Mouse (Mus musculus) forebrain, postnatal 0 days (tissue): Measurements from ENCODE around the gene Pepd. TPM values are rescaled to one million over a fixed set of nuclear protein-coding genes. Genes with fewer than 3 reads are reported as not detected.

Source experiments
- ATAC-seq: fragments of 200-750 bp; cut with Nextera tagmentation; 2 replicates; pipeline ENCODE4 v1.8.0; 2017; ENCODE audit warnings: mild to moderate bottlenecking, moderate library complexity
- DNase-seq: peaks from one replicate; pipeline ENCODE4 v3.0.0-alpha.2; 2015
- H3K27ac ChIP-seq: fragments of 300-500 bp; sonication (generic); 2 replicates; pipeline ENCODE4 v1.5.1; 2014; ENCODE audit warnings: low read depth, mild to moderate bottlenecking, antibody characterized with exemption, low read length, moderate library complexity, mixed read lengths
- H3K27me3 ChIP-seq: fragments of 300-500 bp; sonication (generic); 2 replicates; pipeline ENCODE4 v1.6.1; 2014; ENCODE audit warnings: mild to moderate bottlenecking, low read length, mixed read lengths; ENCODE audit not compliant: insufficient read depth
- H3K36me3 ChIP-seq: fragments of 300-500 bp; sonication (generic); 2 replicates; pipeline ENCODE4 v1.6.1; 2014; ENCODE audit warnings: mild to moderate bottlenecking, moderate library complexity; ENCODE audit not compliant: insufficient read depth
- H3K4me1 ChIP-seq: fragments of 300-500 bp; sonication (generic); 2 replicates; pipeline ENCODE4 v1.6.1; 2014; ENCODE audit warnings: antibody characterized with exemption; ENCODE audit not compliant: insufficient read depth
- H3K4me2 ChIP-seq: fragments of 300-500 bp; sonication (generic); 2 replicates; pipeline ENCODE4 v1.6.1; 2014; ENCODE audit warnings: low read depth, mild to moderate bottlenecking, moderate library complexity
- H3K4me3 ChIP-seq: fragments of 300-500 bp; sonication (generic); 2 replicates; pipeline ENCODE4 v1.5.1; 2014; ENCODE audit warnings: low read depth, low read length, mixed read lengths
- H3K9ac ChIP-seq: fragments of 300-500 bp; sonication (generic); 2 replicates; pipeline ENCODE4 v1.6.1; 2014; ENCODE audit warnings: mild to moderate bottlenecking
- H3K9me3 ChIP-seq: fragments of 300-500 bp; sonication (generic); 2 replicates; pipeline ENCODE4 v1.6.1; 2016; ENCODE audit warnings: low read length
- CTCF ChIP-seq: sonication (generic); IDR thresholded peaks from 2 replicates; pipeline ENCODE4 v1.5.1; 2016; ENCODE audit warnings: antibody characterized with exemption, control low read depth, low read depth
- WGBS: fragments of 180-500 bp; shearing (Covaris S2); extraction: QIAGEN DNeasy Blood & Tissue Kit; methylation state at CpG from one replicate; pipeline ENCODE4 v1.1.7; 2014; 5-methylcytosine and 5-hydroxymethylcytosine counted together
- polyA plus RNA-seq: library from polyadenylated mRNA; unstranded; fragments of >200 nt; fragmentation: Nextera tagmentation; extraction: Ambion mirVana; gene quantifications from 2 replicates; pipeline ENCODE4 v1.2.1, GENCODE M21; 2015
- total RNA-seq: library from RNA; depleted of rRNA; stranded (reverse); fragments of >200 nt; gene quantifications from 2 replicates; pipeline ENCODE4 v1.2.3, GENCODE M21; 2014

The Pepd gene
- total and polyA plus RNA-seq, 2 experiments from 2014 or later = 41.2 to 60.4 TPM

DNA sequence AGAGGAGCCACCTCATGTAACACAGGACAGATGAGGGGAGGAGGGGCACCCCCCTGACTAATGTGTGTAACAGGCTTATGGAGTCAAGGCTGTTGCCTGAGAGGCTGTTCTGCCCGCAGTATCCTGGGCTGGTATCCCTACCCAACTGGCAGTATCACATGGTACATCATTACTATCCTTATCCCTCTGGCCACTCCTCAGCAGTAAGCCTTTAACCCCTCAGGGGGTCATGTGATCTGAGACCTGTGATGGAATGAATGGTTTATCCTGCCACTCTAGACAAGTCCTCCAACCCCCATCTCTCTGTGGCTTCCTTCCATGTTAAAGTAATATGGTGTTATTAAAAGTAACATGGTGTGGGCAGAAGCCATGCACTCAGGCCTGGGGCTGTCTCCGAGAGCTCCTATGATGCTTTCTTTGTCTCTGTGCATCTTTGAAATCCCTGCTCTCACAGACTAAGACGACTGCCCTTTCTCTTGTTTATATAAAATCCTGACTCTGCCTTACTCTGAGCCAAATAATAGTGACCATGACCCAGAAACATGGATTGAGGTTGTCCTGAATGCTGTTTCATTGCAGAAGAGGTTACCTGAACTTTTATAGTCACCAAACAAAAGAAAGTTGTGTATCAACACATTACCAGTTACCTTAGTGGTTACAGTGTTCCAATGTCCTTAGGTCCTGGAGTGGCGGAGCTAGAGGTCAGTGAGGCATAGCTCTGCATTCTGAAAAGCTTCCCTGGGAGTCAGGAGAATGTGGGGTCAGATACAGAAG lies 71.7 kb downstream of the Pepd start:
- no peak overlapping the region for H3K4me2 ChIP-seq
- WGBS = 75% methylated on average over 4 of the region's 4 CpGs
- no peaks in the 10 kb centered on the region for H3K36me3 ChIP-seq
- H3K4me3 ChIP-seq = no peak overlapping the region
- no peaks in the 10 kb centered on the region for H3K27me3 ChIP-seq
- no peak for TF ChIP-seq CTCF
- ATAC-seq (no peak), DNase-seq (no peak)
- no peak overlapping the region for H3K9ac ChIP-seq
- H3K27ac ChIP-seq = no peak overlapping the region
- H3K9me3 ChIP-seq = no peaks in the 10 kb centered on the region
- H3K4me1 ChIP-seq = no peaks in the 10 kb centered on the region

DNA sequence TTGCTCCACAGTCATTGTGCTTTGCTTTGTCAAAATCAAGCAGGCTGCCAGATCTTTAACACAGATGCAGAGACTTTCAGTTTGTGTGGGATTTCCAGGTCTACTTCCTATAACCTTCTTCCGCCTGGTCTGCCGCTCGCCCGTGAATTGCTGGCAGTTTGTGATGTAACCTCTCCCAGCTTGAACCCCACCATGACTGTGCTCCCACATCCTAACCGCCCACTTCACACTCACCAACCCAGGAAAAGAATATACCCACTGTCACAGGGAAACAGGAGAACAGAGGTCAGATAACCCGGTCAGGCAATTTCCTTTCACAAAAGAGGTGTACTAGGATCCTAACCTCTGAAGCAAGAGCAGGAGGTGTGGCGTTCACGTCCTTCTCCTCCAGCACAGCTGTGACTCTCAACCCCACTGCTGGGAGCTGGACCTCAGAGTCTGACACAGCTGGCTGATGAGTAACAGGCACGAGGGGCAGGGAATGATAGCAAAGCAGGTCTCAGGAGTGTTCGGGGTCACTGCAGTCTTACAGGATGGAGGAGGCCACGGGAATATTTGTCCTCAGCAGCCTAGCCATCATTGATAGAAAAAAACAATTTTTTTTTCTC lies 72.5 kb downstream of the Pepd start:
- ATAC-seq (no peak), DNase-seq (no peak)
- H3K9me3 ChIP-seq = no peaks in the 10 kb centered on the region
- H3K9ac ChIP-seq = no peak overlapping the region
- H3K36me3 ChIP-seq = no peaks in the 10 kb centered on the region
- no peak overlapping the region for H3K4me3 ChIP-seq
- WGBS = 84% methylated on average over 11 of the region's 11 CpGs
- H3K4me1 ChIP-seq = no peaks in the 10 kb centered on the region
- H3K27ac ChIP-seq = no peak overlapping the region
- no peak for TF ChIP-seq CTCF
- H3K4me2 ChIP-seq = no peak overlapping the region
- H3K27me3 ChIP-seq = no peaks in the 10 kb centered on the region

DNA sequence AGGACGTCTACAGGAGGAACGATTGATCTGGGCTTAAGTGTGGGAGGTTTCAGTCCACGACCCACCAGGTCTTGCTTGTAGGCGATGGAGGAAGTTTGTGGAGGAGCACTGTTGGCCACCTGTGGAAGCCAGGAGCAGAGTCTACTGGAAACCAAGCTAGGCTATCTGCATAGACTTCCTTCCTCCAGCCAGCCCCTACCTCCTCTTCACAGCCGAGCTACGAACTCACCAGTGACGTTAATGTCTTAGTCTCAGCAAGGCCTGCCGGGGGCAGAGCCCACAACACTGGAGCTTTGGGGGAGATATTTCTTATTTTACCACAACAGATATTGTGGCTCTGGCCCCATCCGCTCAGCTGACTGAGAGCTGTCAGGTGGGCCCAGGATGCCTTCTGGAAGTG lies 73.0 kb downstream of the Pepd start:
- Histone ChIP-seq H3K27ac (no peak overlapping the region), H3K4me3 (no peak overlapping the region), H3K36me3 (no peaks in the 10 kb centered on the region), H3K4me1 (no peaks in the 10 kb centered on the region), H3K4me2 (no peak overlapping the region), H3K9me3 (no peaks in the 10 kb centered on the region), H3K9ac (no peak overlapping the region), H3K27me3 (no peaks in the 10 kb centered on the region)
- no peak for ATAC-seq
- no peak for DNase-seq
- 90% methylated on average over 9 of the region's 9 CpGs for WGBS
- TF ChIP-seq CTCF = no peak

DNA sequence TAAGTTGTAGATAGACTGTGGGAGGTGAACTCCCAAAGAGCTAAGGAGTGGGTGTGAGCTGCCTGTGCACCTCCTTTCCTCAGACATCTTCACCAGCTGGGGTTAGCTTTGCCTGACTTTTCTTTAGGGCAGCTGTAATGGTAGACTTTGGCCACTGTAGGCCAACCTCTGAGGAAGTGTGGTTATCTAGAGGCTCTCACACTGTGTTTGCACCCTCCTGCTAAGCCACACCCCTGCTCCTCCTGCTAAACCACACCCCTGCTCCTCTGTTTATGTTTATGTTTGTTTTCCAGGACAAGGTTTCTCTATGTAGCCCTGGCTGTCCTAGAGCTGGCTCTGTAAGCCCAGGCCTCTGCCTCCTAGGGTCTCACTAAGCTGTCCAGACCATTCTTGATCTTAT lies 73.5 kb downstream of the Pepd start:
- Histone ChIP-seq H3K4me2 (no peak overlapping the region), H3K9ac (no peak overlapping the region), H3K4me1 (no peaks in the 10 kb centered on the region), H3K27ac (no peak overlapping the region), H3K27me3 (no peaks in the 10 kb centered on the region), H3K4me3 (no peak overlapping the region), H3K36me3 (no peaks in the 10 kb centered on the region), H3K9me3 (no peaks in the 10 kb centered on the region)
- ATAC-seq (no peak), DNase-seq (no peak)
- no peak for TF ChIP-seq CTCF

DNA sequence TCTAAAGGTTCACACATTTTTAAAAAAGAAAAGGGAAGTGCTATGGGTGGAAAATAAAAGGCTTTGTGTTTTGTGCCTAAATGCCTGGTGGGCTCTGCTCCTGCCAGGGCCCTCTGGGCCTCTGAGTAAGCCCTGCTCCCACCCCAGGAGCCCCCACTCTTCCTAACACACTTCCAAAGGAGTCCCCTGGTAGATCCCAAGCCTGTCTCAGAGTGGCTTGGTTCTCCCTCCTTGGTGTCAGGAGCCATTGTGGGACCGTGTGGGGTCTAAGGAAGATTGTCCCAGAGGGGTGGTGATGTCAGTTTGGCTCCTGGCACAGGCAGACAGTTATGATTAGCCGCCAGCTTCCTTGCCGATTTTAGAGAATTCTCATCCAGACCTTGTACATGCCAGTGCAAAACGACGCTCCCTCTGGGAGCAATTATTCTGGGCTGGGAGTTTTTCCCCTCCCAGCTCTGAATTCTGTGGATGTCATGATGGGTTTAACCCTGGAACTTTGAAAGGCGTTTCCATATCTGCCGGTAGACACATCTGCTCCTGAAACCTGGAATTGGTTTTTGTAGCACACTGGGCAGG lies 74.5 kb downstream of the Pepd start:
- Histone ChIP-seq H3K4me3 (no peak overlapping the region), H3K36me3 (no peaks in the 10 kb centered on the region), H3K9me3 (no peaks in the 10 kb centered on the region), H3K27me3 (no peaks in the 10 kb centered on the region), H3K9ac (no peak overlapping the region), H3K4me2 (no peak overlapping the region), H3K4me1 (no peaks in the 10 kb centered on the region), H3K27ac (no peak overlapping the region)
- 52% methylated on average over 7 of the region's 7 CpGs for WGBS
- no peak for DNase-seq
- no peak for ATAC-seq
- TF ChIP-seq CTCF = no peak

DNA sequence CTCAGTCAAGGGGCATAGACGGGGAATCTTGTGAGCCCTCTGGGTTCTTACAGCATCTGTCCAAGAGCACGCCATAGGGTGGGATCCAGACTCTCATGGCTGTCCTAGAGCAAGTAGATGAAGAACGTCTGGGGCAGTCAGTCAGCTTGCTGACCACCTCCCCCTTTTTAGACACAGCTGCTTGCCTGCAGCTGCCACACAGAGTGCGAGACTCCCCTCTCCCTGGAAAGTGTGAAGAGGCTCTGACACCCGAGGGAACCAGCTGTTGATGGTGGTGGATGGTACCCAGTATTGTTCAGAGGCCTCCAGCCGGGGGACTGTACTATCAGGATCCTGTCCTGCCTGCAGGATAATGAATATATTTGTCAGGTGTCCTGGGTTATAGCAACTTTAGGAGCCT lies 75.1 kb downstream of the Pepd start:
- no peaks in the 10 kb centered on the region for H3K4me1 ChIP-seq
- no peaks in the 10 kb centered on the region for H3K9me3 ChIP-seq
- H3K9ac ChIP-seq = no peak overlapping the region
- H3K27me3 ChIP-seq = no peaks in the 10 kb centered on the region
- DNase-seq (no peak), ATAC-seq (no peak)
- WGBS = 68% methylated on average over 6 of the region's 6 CpGs
- H3K27ac ChIP-seq = no peak overlapping the region
- TF ChIP-seq CTCF = no peak
- H3K4me3 ChIP-seq = no peak overlapping the region
- H3K36me3 ChIP-seq = no peaks in the 10 kb centered on the region
- no peak overlapping the region for H3K4me2 ChIP-seq

DNA sequence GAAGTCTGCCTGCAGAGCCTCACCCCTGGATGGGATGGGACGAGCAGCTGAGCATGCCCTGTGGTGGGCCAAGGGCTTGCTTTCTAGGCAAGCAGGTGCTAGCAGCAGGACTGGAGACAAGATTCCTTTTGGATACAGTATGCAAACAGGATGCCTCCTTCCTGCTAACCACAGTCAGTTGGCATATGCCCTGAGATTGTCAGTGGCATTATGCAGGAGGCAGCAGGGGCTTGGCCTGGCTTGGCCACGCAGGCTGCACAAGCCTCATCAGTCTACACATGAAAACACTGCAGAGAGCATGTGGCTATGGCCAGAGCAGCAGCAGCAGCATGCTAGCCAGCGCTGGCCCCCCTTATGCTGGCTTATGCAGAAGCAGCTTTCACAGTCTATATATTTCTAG lies 76.3 kb downstream of the Pepd start:
- H3K36me3 ChIP-seq = no peaks in the 10 kb centered on the region
- no peak overlapping the region for H3K4me3 ChIP-seq
- no peak for TF ChIP-seq CTCF
- ATAC-seq (peak; percentile 50), DNase-seq (no peak)
- H3K4me2 ChIP-seq = no peak overlapping the region
- H3K27ac ChIP-seq = no peak overlapping the region
- H3K27me3 ChIP-seq = no peaks in the 10 kb centered on the region
- no peaks in the 10 kb centered on the region for H3K9me3 ChIP-seq
- H3K9ac ChIP-seq = no peak overlapping the region
- H3K4me1 ChIP-seq = no peaks in the 10 kb centered on the region
- WGBS = 68% methylated on average over 3 of the region's 3 CpGs
